Mouse (Mus musculus): ENCODE measurements around the gene Tas1r3. TPM values are rescaled to one million over a fixed set of nuclear protein-coding genes. Genes with fewer than 3 reads are reported as not detected.

Gene Tas1r3
- polyA plus RNA-seq, 1 experiment: not detected

- H3K4me1 ChIP-seq (ENCODE audit: control insufficient read depth, insufficient read depth, insufficient read length, low read length): peaks cover 8% of the 10 kb centered on the region; the same call in 1 of the 2 replicates
- H3K27ac ChIP-seq (replicated peaks; ENCODE audit: low read depth, low read length): peak overlapping the region; percentile 90
- peak overlapping the region; percentile 95 for H3K4me3 ChIP-seq (ENCODE audit: insufficient read depth, low read depth, low read length)
Observed at GRCm38 (mm10) chr4:155812665-155813181, 50.4 kb downstream of the Tas1r3 start.

GRCm38 (mm10) chr4:155811929-155812664 lies 51.1 kb downstream of the Tas1r3 start, which contains the start of gene Ccnl2:
Gene Ccnl2 (plus strand): TSS chr4:155812489.
- H3K27ac ChIP-seq (replicated peaks; ENCODE audit: low read depth, low read length): peak within 1 kb of the TSS; percentile 99
- H3K4me3 ChIP-seq (ENCODE audit: insufficient read depth, low read depth, low read length): peak within 1 kb of the TSS; percentile 95

More at GRCm38 (mm10) chr4:155811929-155812664, 51.1 kb downstream of the Tas1r3 start, which contains the start of gene Ccnl2:
- H3K4me1 ChIP-seq (ENCODE audit: control insufficient read depth, insufficient read depth, insufficient read length, low read length): peaks cover 8% of the 10 kb centered on the region; the same call in 1 of the 2 replicates

Other genes with a start within 250 kb of the Tas1r3 start
- 32.4 and 37.9 TPM in 2 replicates for gene Cdk11b, start 238.5 kb downstream of the Tas1r3 start, polyA plus RNA-seq (2012; ENCODE audit: insufficient read depth, insufficient read length, missing spikeins)
- not detected in 2 replicates for gene Gm10563, start 218.0 kb downstream of the Tas1r3 start, polyA plus RNA-seq (2012; ENCODE audit: insufficient read depth, insufficient read length, missing spikeins)
- 3.3 and 5.5 TPM in 2 replicates for gene Mmp23, start 210.0 kb downstream of the Tas1r3 start, polyA plus RNA-seq (2012; ENCODE audit: insufficient read depth, insufficient read length, missing spikeins)
- 9.7 and 29.1 TPM in 2 replicates for gene Mib2, start 194.2 kb downstream of the Tas1r3 start, polyA plus RNA-seq (2012; ENCODE audit: insufficient read depth, insufficient read length, missing spikeins)
- 2.4 and 3.5 TPM in 2 replicates for gene Fndc10, start 169.0 kb downstream of the Tas1r3 start, polyA plus RNA-seq (2012; ENCODE audit: insufficient read depth, insufficient read length, missing spikeins)
- gene Ssu72, start 158.6 kb downstream of the Tas1r3 start, polyA plus RNA-seq (2012; ENCODE audit: insufficient read depth, insufficient read length, missing spikeins): 61.2 and 80.5 TPM in 2 replicates
- gene Tmem240, start 128.6 kb downstream of the Tas1r3 start, polyA plus RNA-seq (2012; ENCODE audit: insufficient read depth, insufficient read length, missing spikeins): 0.46 TPM in 1 of 2 replicates, not detected in the other
- 57.0 and 74.0 TPM in 2 replicates for gene Atad3a, start 102.3 kb downstream of the Tas1r3 start, polyA plus RNA-seq (2012; ENCODE audit: insufficient read depth, insufficient read length, missing spikeins)
- 2.3 and 3.9 TPM in 2 replicates for gene Vwa1, start 88.7 kb downstream of the Tas1r3 start, polyA plus RNA-seq (2012; ENCODE audit: insufficient read depth, insufficient read length, missing spikeins)
- gene Tmem88b, start 77.5 kb downstream of the Tas1r3 start, polyA plus RNA-seq (2012; ENCODE audit: insufficient read depth, insufficient read length, missing spikeins): 0.42 and 0.67 TPM in 2 replicates
- gene Ankrd65, start 72.9 kb downstream of the Tas1r3 start, polyA plus RNA-seq (2012; ENCODE audit: insufficient read depth, insufficient read length, missing spikeins): not detected in 2 replicates
- gene Mrpl20, start 60.5 kb downstream of the Tas1r3 start, polyA plus RNA-seq (2012; ENCODE audit: insufficient read depth, insufficient read length, missing spikeins): 367 and 416 TPM in 2 replicates
- gene Ccnl2, start 50.9 kb downstream of the Tas1r3 start, polyA plus RNA-seq (2012; ENCODE audit: insufficient read depth, insufficient read length, missing spikeins): 28.2 and 61.6 TPM in 2 replicates
- gene Aurkaip1, start 32.1 kb downstream of the Tas1r3 start, polyA plus RNA-seq (2012; ENCODE audit: insufficient read depth, insufficient read length, missing spikeins): 259 and 309 TPM in 2 replicates
- gene Mxra8, start 23.7 kb downstream of the Tas1r3 start, polyA plus RNA-seq (2012; ENCODE audit: insufficient read depth, insufficient read length, missing spikeins): 17.3 and 22.3 TPM in 2 replicates
- gene Dvl1, start 16.0 kb downstream of the Tas1r3 start, polyA plus RNA-seq (2012; ENCODE audit: insufficient read depth, insufficient read length, missing spikeins): 19.2 and 20.2 TPM in 2 replicates
- 6.0 and 11.5 TPM in 2 replicates for gene Cptp, start 6.1 kb upstream of the Tas1r3 start, polyA plus RNA-seq (2012; ENCODE audit: insufficient read depth, insufficient read length, missing spikeins)
- gene Ints11, start 6.2 kb upstream of the Tas1r3 start, polyA plus RNA-seq (2012; ENCODE audit: insufficient read depth, insufficient read length, missing spikeins): 12.9 and 15.1 TPM in 2 replicates
- gene Pusl1, start 28.4 kb upstream of the Tas1r3 start, polyA plus RNA-seq (2012; ENCODE audit: insufficient read depth, insufficient read length, missing spikeins): 5.7 and 7.8 TPM in 2 replicates
- gene Acap3, start 28.5 kb upstream of the Tas1r3 start, polyA plus RNA-seq (2012; ENCODE audit: insufficient read depth, insufficient read length, missing spikeins): 2.9 and 5.2 TPM in 2 replicates
- 34.8 and 46.2 TPM in 2 replicates for gene Ube2j2, start 80.5 kb upstream of the Tas1r3 start, polyA plus RNA-seq (2012; ENCODE audit: insufficient read depth, insufficient read length, missing spikeins)
- 99.7 and 136 TPM in 2 replicates for gene C1qtnf12, start 99.0 kb upstream of the Tas1r3 start, polyA plus RNA-seq (2012; ENCODE audit: insufficient read depth, insufficient read length, missing spikeins)
- gene B3galt6, start 129.3 kb upstream of the Tas1r3 start, polyA plus RNA-seq (2012; ENCODE audit: insufficient read depth, insufficient read length, missing spikeins): 1.8 and 3.0 TPM in 2 replicates
- 138 and 141 TPM in 2 replicates for gene Sdf4, start 129.5 kb upstream of the Tas1r3 start, polyA plus RNA-seq (2012; ENCODE audit: insufficient read depth, insufficient read length, missing spikeins)
- not detected in 2 replicates for gene Tnfrsf4, start 150.5 kb upstream of the Tas1r3 start, polyA plus RNA-seq (2012; ENCODE audit: insufficient read depth, insufficient read length, missing spikeins)
- gene Tnfrsf18, start 162.8 kb upstream of the Tas1r3 start, polyA plus RNA-seq (2012; ENCODE audit: insufficient read depth, insufficient read length, missing spikeins): not detected in 2 replicates
- not detected in 2 replicates for gene Ttll10, start 196.1 kb upstream of the Tas1r3 start, polyA plus RNA-seq (2012; ENCODE audit: insufficient read depth, insufficient read length, missing spikeins)
- 0.48 and 3.6 TPM in 2 replicates for gene 9430015G10Rik, start 246.6 kb upstream of the Tas1r3 start, polyA plus RNA-seq (2012; ENCODE audit: insufficient read depth, insufficient read length, missing spikeins)